Mouse (Mus musculus): ENCODE measurements at regions not wholly inside any gene's neighbourhood (a gene's known extent, or its start where the extent isn't known, plus 50 kb on each side); places are given as distances from the start of the nearest gene placed in this dataset.

GRCm38 (mm10) chr19:15199692-15200091 lies 601.8 kb upstream of the Tle4 start:
- TF ChIP-seq CTCF (IDR thresholded peaks at IDR 0.05; ENCODE audit: low read depth) (no peak), EP300 (optimal IDR thresholded peaks at IDR 0.05) (no peak)

Data from stomach, postnatal 0 days (tissue).